Mouse (Mus musculus): ENCODE measurements around the gene Faf2.
"Not testable (repeated sequence)": the region's sequence is repeated elsewhere in the genome, so short reads cannot be mapped to it uniquely, and the experiment has no call there.

Faf2 gene

DNA sequence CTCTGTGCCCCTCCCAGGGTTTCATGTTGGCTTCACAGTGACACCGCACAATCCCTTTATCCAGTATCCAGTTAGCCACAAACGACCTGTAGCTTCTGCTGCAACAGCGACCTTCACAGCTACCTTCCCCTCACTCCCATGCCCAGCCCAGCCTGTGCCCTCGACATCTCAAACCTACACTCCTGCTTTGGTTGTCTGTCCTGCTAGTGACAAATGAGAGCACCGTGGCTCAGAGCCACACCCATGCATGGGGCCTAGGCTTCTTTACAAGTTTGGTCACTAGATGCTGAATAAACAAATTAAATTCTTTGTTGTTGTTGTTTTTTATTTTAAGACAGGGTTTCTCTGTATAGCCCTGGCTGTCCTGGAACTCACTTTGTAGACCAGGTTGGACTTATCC is 14.4 kb upstream of the Faf2 start:
- in situ Hi-C loops (cut with MboI), result no loop called here

DNA sequence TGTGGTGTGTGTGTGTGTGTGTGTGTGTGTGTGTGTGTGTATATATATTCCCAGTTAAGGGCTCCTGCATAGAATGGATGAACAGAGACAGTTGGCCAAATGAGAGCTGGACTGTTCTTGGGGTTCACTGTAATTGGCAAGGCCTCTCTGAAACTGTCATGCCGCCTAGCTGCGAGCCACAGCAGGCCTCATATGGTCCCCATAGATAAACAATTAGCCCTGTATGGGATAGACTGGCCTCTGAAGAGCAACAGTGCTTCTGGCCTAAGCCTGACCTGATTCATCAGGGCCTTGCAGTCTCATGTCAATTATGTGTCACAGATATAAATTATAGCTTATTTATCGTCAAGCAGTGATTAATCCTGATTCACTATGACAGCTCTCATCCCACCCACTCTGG is 13.6 kb upstream of the Faf2 start:
- in situ Hi-C loops (cut with MboI), result no loop called here

- in situ Hi-C loops (cut with MboI), result no loop called here
Measured at GRCm38 (mm10) chr13:54608666-54609065, 12.9 kb upstream of the Faf2 start.

DNA sequence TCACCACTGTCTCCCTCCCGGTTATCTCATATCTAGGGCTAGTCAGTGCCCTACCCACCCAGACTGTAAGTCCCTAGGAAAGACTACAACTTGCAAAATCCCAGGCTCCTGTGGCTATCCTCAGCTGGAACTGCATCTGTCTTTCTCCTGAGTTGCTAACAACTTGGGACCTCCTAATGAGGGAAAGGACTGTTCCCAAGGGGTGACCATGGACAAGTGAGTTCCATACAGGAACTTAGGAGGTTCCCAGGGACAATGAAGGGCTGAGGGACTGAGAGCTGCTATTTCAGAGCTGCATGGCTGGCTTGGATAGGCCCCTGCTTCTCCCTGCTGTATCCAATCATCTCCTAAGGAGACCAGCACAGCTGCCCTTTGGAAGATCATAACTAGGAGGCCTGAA is 12.3 kb upstream of the Faf2 start:
- in situ Hi-C loops (cut with MboI), result no loop called here

- in situ Hi-C loops (cut with MboI), result no loop called here
Measured at GRCm38 (mm10) chr13:54610613-54610971, 11.0 kb upstream of the Faf2 start.

DNA sequence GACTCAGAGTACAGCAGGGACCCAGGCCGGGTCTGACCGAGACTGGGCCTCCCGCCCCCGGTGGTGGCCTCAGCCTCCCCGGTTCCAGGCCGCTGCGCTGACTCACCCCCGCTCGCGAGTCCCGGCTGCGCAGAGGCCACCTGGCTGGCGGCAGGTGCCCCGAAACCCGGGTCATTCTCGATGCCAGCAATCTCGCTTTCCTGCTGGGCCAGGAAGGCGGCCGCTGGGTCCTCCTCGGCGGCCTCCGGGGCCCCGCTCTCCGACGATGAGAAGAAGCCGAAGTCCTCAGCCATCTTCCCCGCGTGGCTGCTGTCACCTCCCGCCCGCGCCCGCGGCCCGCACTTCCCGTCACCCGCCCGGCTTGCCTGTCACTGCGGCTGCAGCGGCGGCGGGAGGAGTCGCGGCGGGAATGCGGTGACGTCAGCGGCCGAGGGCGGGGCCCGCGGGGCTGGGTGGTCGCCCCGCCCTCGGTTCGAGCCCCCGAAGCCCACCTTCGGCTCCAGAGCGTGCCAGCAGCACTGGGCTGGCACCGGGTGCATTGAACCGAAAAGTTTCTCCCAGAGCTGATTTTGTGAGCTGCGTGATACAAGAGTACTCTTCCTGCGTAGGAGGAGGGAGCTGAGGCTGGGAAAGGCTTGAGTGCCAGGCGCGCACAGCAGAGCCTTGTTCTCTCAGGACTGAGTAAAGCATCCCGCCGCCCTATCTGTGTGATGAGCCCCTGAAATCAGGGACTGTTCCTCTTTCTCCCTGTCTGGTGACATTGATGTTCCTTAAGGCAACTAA is 10.4 kb upstream of the Faf2 start, which contains the start of gene Cltb:
Gene Cltb, minus strand, starts transcription at position 373 of the 783 bp plus-strand sequence.
- in situ Hi-C loops (cut with MboI), result no loop called here

GRCm38 (mm10) chr13:54613141-54613540 is 8.4 kb upstream of the Faf2 start:
- in situ Hi-C loops (cut with MboI), result not testable (repeated sequence)

DNA sequence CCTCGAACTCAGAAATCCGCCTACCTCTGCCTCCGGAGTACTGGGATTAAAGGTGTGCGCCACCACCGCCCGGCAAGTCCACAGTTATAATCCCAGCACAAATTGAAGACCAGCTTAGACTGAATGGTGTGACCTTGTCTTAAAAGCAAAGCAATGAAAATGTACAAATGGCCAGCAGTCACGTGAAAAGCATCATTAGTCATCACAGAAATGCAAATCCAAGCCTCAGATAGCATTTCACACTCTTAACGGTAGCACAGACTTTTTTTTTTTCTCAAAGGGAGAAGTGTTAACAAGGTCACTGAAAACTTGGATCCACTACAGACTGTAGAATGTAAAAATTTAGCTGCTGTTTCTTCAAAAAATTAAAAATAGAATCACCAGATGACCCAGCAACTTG is 5.3 kb upstream of the Faf2 start:
- in situ Hi-C loops (cut with MboI), result no loop called here

GRCm38 (mm10) chr13:54616998-54617397 is 4.6 kb upstream of the Faf2 start:
- in situ Hi-C loops (cut with MboI), result no loop called here

GRCm38 (mm10) chr13:54621960-54622521 is 457 bp downstream of the Faf2 start:
- in situ Hi-C loops (cut with MboI), result no loop called here

GRCm38 (mm10) chr13:54629128-54629527 is 7.5 kb downstream of the Faf2 start:
- in situ Hi-C loops (cut with MboI), result no loop called here

DNA sequence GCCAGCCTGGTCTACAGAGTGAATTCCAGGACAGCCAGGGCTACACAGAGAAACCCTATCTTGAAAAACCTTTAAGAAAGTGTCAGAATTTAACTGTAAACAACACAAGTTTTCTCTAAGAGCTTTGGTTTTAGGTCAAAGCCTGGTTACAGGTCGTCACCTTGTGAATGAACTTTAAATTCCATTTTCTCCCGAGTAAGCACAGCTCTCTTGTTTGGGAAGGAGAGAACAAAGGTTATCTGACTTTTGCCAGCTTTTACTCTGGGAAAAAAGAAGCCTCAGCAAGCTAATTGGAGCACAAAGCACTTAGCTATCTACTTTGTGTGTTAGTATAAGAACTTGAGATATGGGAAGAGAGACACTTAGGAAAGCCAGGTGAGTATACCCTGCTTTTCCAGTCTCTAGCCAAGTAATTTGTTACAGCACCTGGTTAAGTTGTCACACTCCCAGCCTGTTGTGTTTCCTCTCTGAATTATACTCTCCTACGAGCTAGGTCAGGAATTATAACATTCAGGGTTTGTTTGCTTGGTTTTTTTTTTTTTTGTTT is 11.2 kb downstream of the Faf2 start:
- in situ Hi-C loops (cut with MboI), result no loop called here

DNA sequence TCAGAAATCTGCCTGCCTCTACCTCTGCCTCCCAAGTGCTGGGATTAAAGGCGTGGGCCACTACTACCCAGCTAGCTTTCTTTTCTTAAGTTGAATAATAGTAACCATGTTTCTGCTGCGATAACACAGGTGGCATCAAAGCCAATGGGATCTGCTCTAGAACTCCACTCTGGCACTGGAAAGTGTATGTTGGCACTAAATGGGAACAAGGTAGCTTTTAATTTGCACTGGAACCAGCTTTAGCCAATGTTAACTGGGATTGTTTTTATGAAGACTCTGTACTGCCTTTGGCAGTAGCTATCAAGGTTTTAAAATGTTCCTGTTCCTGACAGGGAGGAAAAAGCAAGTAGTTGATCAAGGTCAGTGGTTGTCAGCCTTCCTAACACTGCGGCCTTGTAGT is 13.4 kb downstream of the Faf2 start:
- in situ Hi-C loops (cut with MboI), result no loop called here

- in situ Hi-C loops (cut with MboI), result no loop called here
Measured at GRCm38 (mm10) chr13:54650461-54650860, 28.9 kb downstream of the Faf2 start.

GRCm38 (mm10) chr13:54660877-54661276 is 39.3 kb downstream of the Faf2 start:
- in situ Hi-C loops (cut with MboI), result no loop called here

GRCm38 (mm10) chr13:54661358-54661757 is 39.8 kb downstream of the Faf2 start:
- in situ Hi-C loops (cut with MboI), result no loop called here

GRCm38 (mm10) chr13:54663999-54664398 is 42.4 kb downstream of the Faf2 start:
- in situ Hi-C loops (cut with MboI), result no loop called here

DNA sequence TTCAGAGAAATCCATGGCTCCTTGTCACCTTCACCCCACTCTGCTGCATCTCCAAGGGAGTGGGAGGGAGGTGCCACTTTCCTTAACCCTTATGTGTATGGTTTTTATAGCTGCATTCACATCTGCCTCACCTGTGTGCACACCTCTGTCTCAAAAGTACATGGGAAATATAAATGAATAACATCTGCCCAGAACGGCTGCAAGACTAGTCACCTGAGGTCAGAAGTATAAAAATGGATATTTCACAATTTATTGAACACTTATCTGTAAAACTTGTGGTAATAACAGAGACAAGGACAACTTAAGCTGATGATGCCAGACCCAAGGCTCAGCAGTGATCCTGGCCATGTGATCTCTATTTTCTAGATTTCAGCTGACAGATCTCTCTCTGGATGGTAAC is 42.9 kb downstream of the Faf2 start:
- in situ Hi-C loops (cut with MboI), result no loop called here

DNA sequence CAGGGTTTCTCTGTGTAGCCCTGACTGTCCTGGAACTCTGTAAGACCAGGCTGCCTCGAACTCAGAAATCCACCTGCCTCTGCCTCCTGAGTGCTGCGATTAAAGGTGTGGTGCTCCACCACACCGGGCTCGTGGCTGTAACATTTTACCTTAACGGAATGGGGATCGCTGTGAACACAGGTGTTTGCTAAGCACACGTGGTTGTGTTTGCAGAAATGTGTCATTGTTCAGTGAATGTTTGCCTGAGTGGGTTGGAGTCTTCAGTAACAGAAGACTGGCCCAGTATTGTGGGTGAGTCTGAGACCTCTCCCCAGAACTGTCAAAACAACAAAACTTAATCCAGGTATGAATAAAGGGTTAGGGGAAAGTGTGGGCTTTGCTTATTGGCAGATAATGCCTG is 43.5 kb downstream of the Faf2 start:
- in situ Hi-C loops (cut with MboI), result no loop called here

- in situ Hi-C loops (cut with MboI), result no loop called here
Measured at GRCm38 (mm10) chr13:54670491-54670890, 48.9 kb downstream of the Faf2 start.

- in situ Hi-C loops (cut with MboI), result no loop called here
Measured at GRCm38 (mm10) chr13:54675895-54676590, 54.5 kb downstream of the Faf2 start.

DNA sequence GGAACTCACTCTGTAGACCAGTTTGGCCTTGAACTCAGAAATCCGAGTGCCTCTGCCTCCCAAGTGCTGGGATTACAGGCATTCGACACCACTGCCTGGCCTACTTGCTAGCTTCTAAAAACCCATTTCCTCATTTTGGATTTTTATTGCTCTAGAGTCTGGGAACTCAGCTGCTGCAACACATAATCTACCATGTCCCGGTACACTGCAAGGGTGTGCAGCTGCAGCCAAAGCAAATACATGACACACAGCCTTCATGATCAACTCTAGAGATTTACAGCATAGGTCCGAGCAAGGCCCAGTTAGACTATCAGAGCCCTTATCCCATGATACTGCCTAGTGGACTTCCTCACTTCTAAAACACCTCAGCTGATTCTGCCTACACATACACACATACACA is 56.7 kb downstream of the Faf2 start:
- in situ Hi-C loops (cut with MboI), result no loop called here
